Mouse (Mus musculus) kidney, adult 8-10 months (tissue): ENCODE measurements around the gene Slc12a5.
A peak's percentile ranks its signal among the peaks of the same experiment; 100 is the strongest.

ENCODE experiments used
- DNase-seq, 2 experiments: peaks; one replicate each; pipeline ENCODE4 v3.0.0; 2022

Slc12a5 gene

GRCm38 (mm10) chr2:164947930-164948329 is 12.7 kb upstream of the Slc12a5 start:
- DNase-seq: no peak

GRCm38 (mm10) chr2:164948962-164949361 is 11.6 kb upstream of the Slc12a5 start:
- DNase-seq: no peak

GRCm38 (mm10) chr2:164950501-164950900 is 10.1 kb upstream of the Slc12a5 start:
- no peak for DNase-seq

- no peak for DNase-seq
Measured at GRCm38 (mm10) chr2:164951745-164952144, 8.9 kb upstream of the Slc12a5 start.

GRCm38 (mm10) chr2:164952448-164952847 is 8.2 kb upstream of the Slc12a5 start:
- DNase-seq: no peak

GRCm38 (mm10) chr2:164953224-164953623 is 7.4 kb upstream of the Slc12a5 start:
- peak; percentile 53 to 70 for DNase-seq

- DNase-seq: no peak
Measured at GRCm38 (mm10) chr2:164955725-164956124, 4.9 kb upstream of the Slc12a5 start.

- DNase-seq: no peak
Measured at GRCm38 (mm10) chr2:164956195-164956594, 4.4 kb upstream of the Slc12a5 start.

GRCm38 (mm10) chr2:164957548-164958315 is 2.9 kb upstream of the Slc12a5 start:
- no peak for DNase-seq

- peak; percentile 30 to 71 for DNase-seq
Measured at GRCm38 (mm10) chr2:164961506-164962182, 1.0 kb downstream of the Slc12a5 start.

- no peak for DNase-seq
Measured at GRCm38 (mm10) chr2:164962183-164962580, 1.6 kb downstream of the Slc12a5 start.

- DNase-seq: no peak
Measured at GRCm38 (mm10) chr2:164964242-164964894, 3.8 kb downstream of the Slc12a5 start.

- DNase-seq: no peak
Measured at GRCm38 (mm10) chr2:164964981-164965380, 4.4 kb downstream of the Slc12a5 start.

GRCm38 (mm10) chr2:164966381-164966780 is 5.8 kb downstream of the Slc12a5 start:
- DNase-seq: peak in 1 of 2 experiments; percentile 21

GRCm38 (mm10) chr2:164967193-164967592 is 6.6 kb downstream of the Slc12a5 start:
- no peak for DNase-seq

GRCm38 (mm10) chr2:164967761-164968440 is 7.3 kb downstream of the Slc12a5 start:
- no peak for DNase-seq

GRCm38 (mm10) chr2:164968451-164968851 is 7.8 kb downstream of the Slc12a5 start:
- DNase-seq: peak; percentile 15 to 57

GRCm38 (mm10) chr2:164969348-164969781 is 8.8 kb downstream of the Slc12a5 start:
- DNase-seq: no peak

- no peak for DNase-seq
Measured at GRCm38 (mm10) chr2:164970631-164971196, 10.1 kb downstream of the Slc12a5 start.

GRCm38 (mm10) chr2:164972646-164973045 is 12.0 kb downstream of the Slc12a5 start:
- no peak for DNase-seq

GRCm38 (mm10) chr2:164975611-164976010 is 15.0 kb downstream of the Slc12a5 start:
- no peak for DNase-seq

GRCm38 (mm10) chr2:164979749-164980148 is 19.1 kb downstream of the Slc12a5 start:
- peak in 1 of 2 experiments; percentile 47 for DNase-seq

- DNase-seq: no peak
Measured at GRCm38 (mm10) chr2:164985962-164986361, 25.4 kb downstream of the Slc12a5 start.
